Mouse (Mus musculus): ENCODE results near the gene Cdh23. TPM values are rescaled to one million over a fixed set of nuclear protein-coding genes. Genes with fewer than 3 reads are reported as not detected.

The Cdh23 gene
- polyA plus RNA-seq, 1 experiment from 2014 or later, result 0.62 TPM

DNA sequence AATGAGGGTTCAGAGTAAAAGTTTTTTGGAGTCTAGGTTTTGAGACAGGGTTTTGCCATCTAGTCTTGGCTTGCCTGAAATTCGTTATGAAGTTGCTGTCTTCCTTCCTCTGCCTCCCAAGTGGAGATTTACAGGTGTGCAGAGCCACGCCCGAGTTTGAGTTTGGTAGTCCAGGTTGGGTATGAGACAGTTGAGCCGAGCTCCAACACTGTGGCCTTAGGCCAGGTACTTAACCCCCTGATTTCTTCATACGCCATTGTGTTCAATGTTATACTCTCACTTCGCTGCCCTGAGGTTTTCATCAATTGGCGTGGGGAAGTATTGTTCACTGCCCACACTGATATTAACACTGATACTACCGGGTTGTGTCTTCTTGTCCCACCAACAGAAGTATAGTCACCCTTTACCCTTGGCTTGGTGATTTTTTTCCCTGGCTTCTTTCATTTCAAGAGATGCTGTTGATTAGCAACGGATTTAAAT, 414.7 kb downstream of the Cdh23 start:
- no peak for ATAC-seq (replicated peaks; ENCODE audit: low FRiP score)
- no peak overlapping the region for H3K4me2 ChIP-seq
- WGBS, result 85% methylated on average over 9 of the region's 9 CpGs
- no peak overlapping the region for H3K27ac ChIP-seq
- H3K4me3 ChIP-seq (replicated peaks), result no peak overlapping the region
- H3K9ac ChIP-seq, result no peak overlapping the region
- H3K9me3 ChIP-seq (replicated peaks), result no peaks in the 10 kb centered on the region
- no peaks in the 10 kb centered on the region for H3K36me3 ChIP-seq
- H3K27me3 ChIP-seq, result no peaks in the 10 kb centered on the region
- H3K4me1 ChIP-seq, result peaks cover 65% of the 10 kb centered on the region

DNA sequence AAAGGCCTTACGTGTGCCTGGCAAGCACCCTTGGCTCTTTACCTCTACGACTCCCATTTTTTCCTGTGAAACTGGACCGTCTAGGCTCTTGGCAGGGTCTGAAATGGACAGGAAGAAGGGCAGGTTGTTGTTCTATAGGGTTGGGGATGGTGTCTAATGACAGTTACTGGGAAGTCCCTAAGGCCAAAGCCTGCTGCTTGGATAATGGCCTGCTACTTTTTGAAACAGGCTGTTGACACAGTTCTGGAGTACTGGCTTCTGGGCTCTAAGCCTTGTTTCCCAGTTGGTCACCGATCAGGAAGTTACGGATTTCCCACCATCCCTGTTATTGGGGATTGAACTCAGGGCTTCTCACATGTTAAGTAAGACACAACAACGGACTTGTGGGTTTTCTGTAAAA, 415.9 kb downstream of the Cdh23 start:
- peaks cover 52% of the 10 kb centered on the region for H3K4me1 ChIP-seq
- WGBS, result 87% methylated on average over 6 of the region's 6 CpGs
- no peaks in the 10 kb centered on the region for H3K9me3 ChIP-seq (replicated peaks)
- H3K9ac ChIP-seq, result no peak overlapping the region
- no peak for ATAC-seq (replicated peaks; ENCODE audit: low FRiP score)
- no peaks in the 10 kb centered on the region for H3K36me3 ChIP-seq
- no peaks in the 10 kb centered on the region for H3K27me3 ChIP-seq
- H3K4me3 ChIP-seq (replicated peaks), result no peak overlapping the region
- no peak overlapping the region for H3K27ac ChIP-seq
- no peak overlapping the region for H3K4me2 ChIP-seq

- no peak for ATAC-seq (replicated peaks; ENCODE audit: low FRiP score)
- no peaks in the 10 kb centered on the region for H3K9me3 ChIP-seq (replicated peaks)
- no peak overlapping the region for H3K9ac ChIP-seq
- 0 out of 2 replicates have a peak overlapping the region, but pooled peaks have one; percentile 6 for H3K4me2 ChIP-seq
- H3K27ac ChIP-seq, result no peak overlapping the region
- peaks cover 48% of the 10 kb centered on the region for H3K4me1 ChIP-seq
- no peaks in the 10 kb centered on the region for H3K36me3 ChIP-seq
- H3K27me3 ChIP-seq, result no peaks in the 10 kb centered on the region
- H3K4me3 ChIP-seq (replicated peaks), result no peak overlapping the region
- 86% methylated on average over 9 of the region's 9 CpGs for WGBS
Observed at GRCm38 (mm10) chr10:60279941-60280301, 416.4 kb downstream of the Cdh23 start.

DNA sequence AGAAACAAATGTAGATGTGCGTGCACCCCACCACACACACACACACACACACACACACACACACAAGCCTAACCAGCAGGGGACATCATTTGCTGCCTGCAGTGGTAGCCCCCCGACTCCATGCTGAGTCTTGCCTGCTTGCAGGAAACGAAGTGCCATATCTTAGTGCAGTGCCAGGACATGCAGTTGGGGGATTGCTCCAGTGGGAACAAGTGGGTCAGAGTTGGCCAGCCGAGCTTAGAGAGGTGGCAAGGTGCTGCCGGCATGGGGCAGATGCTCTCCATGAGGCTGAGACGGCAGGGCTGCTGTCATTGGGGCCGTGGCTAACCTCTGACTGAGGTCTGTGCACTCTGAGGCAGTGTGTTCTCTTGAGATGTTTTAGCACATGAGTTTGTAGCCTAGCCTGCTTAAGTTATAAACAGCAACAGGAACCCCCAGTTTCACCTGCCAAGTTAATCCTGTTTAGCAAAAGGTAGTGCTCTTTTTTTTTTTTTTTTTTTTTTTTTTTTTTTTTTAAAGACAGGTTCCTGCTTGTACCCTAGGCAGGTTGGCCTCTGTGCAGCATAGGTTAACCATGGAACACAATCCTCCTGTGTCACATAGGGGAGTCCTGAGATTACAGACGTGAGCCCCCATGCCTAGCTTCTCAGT, 416.9 kb downstream of the Cdh23 start:
- Histone ChIP-seq H3K27ac (no peak overlapping the region), H3K9me3 (replicated peaks) (no peaks in the 10 kb centered on the region), H3K36me3 (no peaks in the 10 kb centered on the region), H3K27me3 (no peaks in the 10 kb centered on the region), H3K4me3 (replicated peaks) (peak overlapping the region; percentile 12; the same call in 1 of the 2 replicates), H3K4me2 (peak overlapping the region; percentile 81; the same call in 1 of the 2 replicates), H3K4me1 (peaks cover 43% of the 10 kb centered on the region), H3K9ac (peak overlapping the region; percentile 15; the same call in 1 of the 2 replicates)
- no peak for ATAC-seq (replicated peaks; ENCODE audit: low FRiP score)
- WGBS, result 73% methylated on average over 8 of the region's 8 CpGs

GRCm38 (mm10) chr10:60278786-60279185, 417.5 kb downstream of the Cdh23 start:
- Histone ChIP-seq H3K27me3 (no peaks in the 10 kb centered on the region), H3K4me2 (peak overlapping the region; percentile 81), H3K4me1 (peaks cover 40% of the 10 kb centered on the region), H3K36me3 (no peaks in the 10 kb centered on the region), H3K9ac (no peak overlapping the region), H3K9me3 (replicated peaks) (no peaks in the 10 kb centered on the region), H3K27ac (no peak overlapping the region), H3K4me3 (replicated peaks) (peak overlapping the region; percentile 85)
- 94% methylated on average over 3 of the region's 3 CpGs for WGBS
- ATAC-seq (replicated peaks; ENCODE audit: low FRiP score), result no peak

- no peak for ATAC-seq (replicated peaks; ENCODE audit: low FRiP score)
- H3K36me3 ChIP-seq, result no peaks in the 10 kb centered on the region
- H3K27me3 ChIP-seq, result no peaks in the 10 kb centered on the region
- H3K9me3 ChIP-seq (replicated peaks), result no peaks in the 10 kb centered on the region
- H3K9ac ChIP-seq, result peak overlapping the region; percentile 88
- WGBS, result 4% methylated on average over 13 of the region's 13 CpGs
- H3K4me3 ChIP-seq (replicated peaks), result peak overlapping the region; percentile 85
- H3K4me2 ChIP-seq, result peak overlapping the region; percentile 81
- peaks cover 40% of the 10 kb centered on the region for H3K4me1 ChIP-seq
- H3K27ac ChIP-seq, result peak overlapping the region; percentile 90
Observed at GRCm38 (mm10) chr10:60278006-60278399, 418.3 kb downstream of the Cdh23 start.

DNA sequence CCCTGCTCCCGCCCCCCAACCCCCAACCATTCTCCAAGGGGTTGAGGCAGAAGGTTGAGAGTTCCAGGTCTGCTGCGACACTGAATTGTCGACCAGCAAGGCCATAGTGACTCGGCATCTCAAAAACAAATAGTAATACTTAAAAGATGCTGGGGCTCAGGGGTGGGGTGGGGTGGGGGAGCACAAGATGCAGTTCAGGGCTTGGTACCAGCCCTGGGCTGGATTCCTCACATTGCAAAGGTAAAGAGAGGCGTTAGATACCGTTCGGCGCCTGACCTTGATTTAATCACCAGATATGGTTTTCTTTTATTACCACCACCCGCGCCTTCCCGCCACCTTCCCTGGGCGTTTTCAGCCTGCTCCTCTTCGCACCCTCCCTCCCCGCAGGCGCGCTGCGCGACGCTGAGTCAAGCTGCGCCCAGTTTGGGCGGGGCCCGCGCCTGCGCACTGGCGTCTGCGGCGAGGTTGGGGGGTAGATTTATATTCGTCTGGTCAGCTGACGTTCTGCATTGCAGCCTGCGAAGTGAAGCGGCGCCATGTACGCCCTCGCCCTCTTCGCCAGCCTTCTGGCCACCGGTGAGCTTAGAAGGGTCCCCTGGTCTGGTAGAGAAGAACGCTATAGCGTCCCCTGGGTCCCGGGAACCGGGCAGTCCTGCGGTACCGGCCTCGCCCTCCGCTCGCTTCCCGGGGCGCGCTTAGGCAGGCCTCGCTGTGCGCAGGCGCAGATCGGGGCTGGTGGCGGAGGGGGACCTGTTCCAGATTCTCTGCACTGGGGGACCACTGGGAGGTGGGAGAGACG, 418.9 kb downstream of the Cdh23 start, which contains the start of gene Psap:
Psap (plus strand) TSS at position 421 of the 799 bp plus-strand sequence.
- no peaks in the 10 kb centered on the region for H3K27me3 ChIP-seq
- H3K9me3 ChIP-seq (replicated peaks), result no peaks in the 10 kb centered on the region
- ATAC-seq (replicated peaks; ENCODE audit: low FRiP score), result peak; percentile 92
- H3K36me3 ChIP-seq, result no peaks in the 10 kb centered on the region
- H3K27ac ChIP-seq, result peak within 1 kb of the TSS; percentile 90
- H3K4me1 ChIP-seq, result peaks cover 36% of the 10 kb centered on the region
- WGBS, result 3% methylated on average over 54 of the region's 54 CpGs
- H3K4me2 ChIP-seq, result peak within 1 kb of the TSS; percentile 81
- H3K4me3 ChIP-seq (replicated peaks), result peak within 1 kb of the TSS; percentile 85
- H3K9ac ChIP-seq, result peak within 1 kb of the TSS; percentile 88

DNA sequence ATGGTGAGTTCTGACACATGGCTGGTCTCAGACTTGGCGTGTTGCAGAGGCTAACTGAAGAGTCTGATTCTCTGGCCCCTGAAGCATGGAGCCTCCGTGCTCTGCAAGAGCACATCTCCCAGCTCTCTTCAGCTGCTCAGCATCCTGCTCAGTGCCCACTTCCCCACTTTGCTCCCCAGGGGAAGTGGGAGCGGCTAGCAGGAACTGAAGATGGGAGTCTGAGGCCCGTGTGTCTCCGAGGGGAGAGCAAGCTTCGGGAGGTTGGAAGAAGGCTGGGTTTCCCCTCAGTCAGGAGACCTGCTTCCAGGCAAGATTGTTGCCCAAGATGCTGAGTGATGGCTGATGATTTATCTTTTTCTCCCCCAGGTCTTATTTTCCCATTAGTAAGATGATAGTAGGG, 422.9 kb downstream of the Cdh23 start:
- H3K9ac ChIP-seq, result no peak overlapping the region
- no peak overlapping the region for H3K4me3 ChIP-seq (replicated peaks)
- no peak overlapping the region for H3K4me2 ChIP-seq
- peaks cover 17% of the 10 kb centered on the region for H3K4me1 ChIP-seq
- no peaks in the 10 kb centered on the region for H3K27me3 ChIP-seq
- no peaks in the 10 kb centered on the region for H3K36me3 ChIP-seq
- H3K27ac ChIP-seq, result no peak overlapping the region
- WGBS, result 55% methylated on average over 6 of the region's 6 CpGs
- no peak for ATAC-seq (replicated peaks; ENCODE audit: low FRiP score)
- no peaks in the 10 kb centered on the region for H3K9me3 ChIP-seq (replicated peaks)

- WGBS, result 50% methylated on average over 6 of the region's 6 CpGs
- no peaks in the 10 kb centered on the region for H3K27me3 ChIP-seq
- no peak for ATAC-seq (replicated peaks; ENCODE audit: low FRiP score)
- H3K4me3 ChIP-seq (replicated peaks), result no peak overlapping the region
- H3K9ac ChIP-seq, result no peak overlapping the region
- no peak overlapping the region for H3K4me2 ChIP-seq
- H3K9me3 ChIP-seq (replicated peaks), result no peaks in the 10 kb centered on the region
- H3K27ac ChIP-seq, result no peak overlapping the region
- H3K4me1 ChIP-seq, result peaks cover 10% of the 10 kb centered on the region
- no peaks in the 10 kb centered on the region for H3K36me3 ChIP-seq
Observed at GRCm38 (mm10) chr10:60272241-60272640, 424.0 kb downstream of the Cdh23 start.

- Histone ChIP-seq H3K27ac (no peak overlapping the region), H3K4me3 (replicated peaks) (no peak overlapping the region), H3K27me3 (no peaks in the 10 kb centered on the region), H3K36me3 (no peaks in the 10 kb centered on the region), H3K4me2 (no peak overlapping the region), H3K9me3 (replicated peaks) (no peaks in the 10 kb centered on the region), H3K9ac (no peak overlapping the region), H3K4me1 (peaks cover 7% of the 10 kb centered on the region)
- 57% methylated on average over 6 of the region's 6 CpGs for WGBS
- no peak for ATAC-seq (replicated peaks; ENCODE audit: low FRiP score)
Observed at GRCm38 (mm10) chr10:60271015-60271414, 425.3 kb downstream of the Cdh23 start.

DNA sequence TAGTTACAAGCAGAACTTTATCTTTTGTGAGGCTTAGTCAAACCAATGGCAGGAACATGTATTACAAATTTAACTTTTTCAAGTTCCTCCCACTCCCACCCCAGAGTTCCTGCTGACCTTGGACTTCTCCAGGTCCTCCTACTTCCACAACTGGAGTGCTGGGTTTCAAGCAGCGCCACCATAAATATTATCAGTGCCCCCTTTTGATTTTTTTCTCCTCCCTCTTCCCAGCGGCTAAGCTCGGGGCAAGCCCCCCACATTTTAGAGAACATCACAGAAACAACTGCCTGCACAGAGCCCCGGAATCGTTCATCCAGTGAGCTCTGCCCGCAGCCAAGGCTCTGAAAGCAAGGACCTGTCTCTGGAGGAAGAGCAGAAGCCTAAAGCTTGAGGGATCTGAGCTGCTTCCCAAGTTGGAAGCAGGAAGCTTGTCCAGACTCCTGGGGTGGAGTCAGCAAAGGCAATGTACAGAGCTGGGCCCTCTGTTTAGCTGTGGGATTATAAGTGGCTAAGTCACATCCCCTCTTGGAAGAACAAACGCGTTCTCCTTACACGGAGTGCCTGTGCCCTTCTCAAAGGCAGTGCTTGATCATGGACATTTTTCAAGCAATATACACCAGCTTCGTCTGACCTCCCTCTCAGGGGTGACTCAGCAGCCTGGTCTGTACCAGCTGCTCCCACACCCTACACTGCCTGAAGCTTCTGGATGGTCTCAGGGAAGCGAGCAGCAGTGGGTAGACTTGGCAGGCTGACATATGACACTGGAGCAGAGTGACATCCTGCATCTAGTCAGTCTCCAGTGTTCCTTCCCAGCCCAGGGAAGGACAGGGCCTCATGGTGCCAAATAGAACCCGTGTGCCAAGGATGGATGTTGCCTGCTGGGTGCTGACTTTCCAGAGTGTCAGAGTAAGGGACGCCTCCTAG, 426.9 kb downstream of the Cdh23 start:
- Histone ChIP-seq H3K27ac (peak overlapping the region; percentile 38; the same call in 1 of the 2 replicates), H3K4me1 (peaks cover 7% of the 10 kb centered on the region), H3K9me3 (replicated peaks) (no peaks in the 10 kb centered on the region), H3K9ac (no peak overlapping the region), H3K36me3 (no peaks in the 10 kb centered on the region), H3K4me3 (replicated peaks) (no peak overlapping the region), H3K4me2 (no peak overlapping the region), H3K27me3 (no peaks in the 10 kb centered on the region)
- no peak; the same call in 1 of the 2 replicates for ATAC-seq (replicated peaks; ENCODE audit: low FRiP score)
- WGBS, result 46% methylated on average over 13 of the region's 13 CpGs
